Mouse (Mus musculus) liver, postnatal 0 days (tissue): ENCODE measurements around the gene Ehbp1l1. TPM values are rescaled to one million over a fixed set of nuclear protein-coding genes. Genes with fewer than 3 reads are reported as not detected.

Experiments used
- ATAC-seq: fragments of 200-750 bp; cut with Nextera tagmentation; 2 replicates; pipeline ENCODE4 v1.8.0; 2017; ENCODE audit warnings: mild to moderate bottlenecking, moderate library complexity
- DNase-seq: peaks from one replicate; pipeline ENCODE4 v3.0.0-alpha.2; 2016
- H3K27ac ChIP-seq: fragments of 300-500 bp; sonication (generic); 2 replicates; pipeline ENCODE4 v1.5.1; 2014; ENCODE audit warnings: antibody characterized with exemption, moderate library complexity, mild to moderate bottlenecking, low read depth
- H3K27me3 ChIP-seq: fragments of 300-500 bp; sonication (generic); 2 replicates; pipeline ENCODE4 v1.6.1; 2014; ENCODE audit warnings: low read length, control low read depth, mixed read lengths; ENCODE audit not compliant: insufficient read depth
- H3K36me3 ChIP-seq: fragments of 300-500 bp; sonication (generic); replicated peaks from 2 replicates; pipeline ENCODE4 v1.6.1; 2014; ENCODE audit warnings: mild to moderate bottlenecking, control low read depth, low read length, moderate library complexity, mixed read lengths; ENCODE audit not compliant: insufficient read depth
- H3K4me1 ChIP-seq: fragments of 300-500 bp; sonication (generic); 2 replicates; pipeline ENCODE4 v1.6.1; 2014; ENCODE audit warnings: antibody characterized with exemption, mild to moderate bottlenecking, control low read depth; ENCODE audit not compliant: insufficient read depth
- H3K4me2 ChIP-seq: fragments of 300-500 bp; sonication (generic); 2 replicates; pipeline ENCODE4 v1.6.1; 2014; ENCODE audit warnings: low read depth, mild to moderate bottlenecking, low read length, moderate library complexity, mixed read lengths
- H3K4me3 ChIP-seq: fragments of 300-500 bp; sonication (generic); 2 replicates; pipeline ENCODE4 v1.5.1; 2014; ENCODE audit warnings: low read depth, low read length
- H3K9ac ChIP-seq: fragments of 300-500 bp; sonication (generic); replicated peaks from 2 replicates; pipeline ENCODE4 v1.6.1; 2014; ENCODE audit warnings: mild to moderate bottlenecking, moderate library complexity
- H3K9me3 ChIP-seq: fragments of 300-500 bp; sonication (generic); 2 replicates; pipeline ENCODE4 v1.6.1; 2016; ENCODE audit warnings: mild to moderate bottlenecking, control low read depth, low read length, mixed read lengths
- CTCF ChIP-seq: sonication (generic); IDR thresholded peaks from 2 replicates; pipeline ENCODE4 v1.5.1; 2016; ENCODE audit warnings: antibody characterized with exemption, low read depth
- EP300 ChIP-seq: IDR thresholded peaks from 2 replicates; pipeline ENCODE4 v1.6.1; 2016; ENCODE audit warnings: antibody characterized with exemption, low read depth, mild to moderate bottlenecking
- WGBS: fragments of 180-500 bp; shearing (Covaris S2); extraction: QIAGEN DNeasy Blood & Tissue Kit; methylation state at CpG from one replicate; pipeline ENCODE4 v1.1.7; 2014; ENCODE audit not compliant: insufficient replicate concordance; 5-methylcytosine and 5-hydroxymethylcytosine counted together
- polyA plus RNA-seq: library from polyadenylated mRNA; unstranded; fragments of >200 nt; fragmentation: Nextera tagmentation; extraction: Ambion mirVana; gene quantifications from 2 replicates; pipeline ENCODE4 v1.2.1, GENCODE M21; 2015

Ehbp1l1 gene
- polyA plus RNA-seq: 38.5 and 42.5 TPM in 2 replicates

DNA sequence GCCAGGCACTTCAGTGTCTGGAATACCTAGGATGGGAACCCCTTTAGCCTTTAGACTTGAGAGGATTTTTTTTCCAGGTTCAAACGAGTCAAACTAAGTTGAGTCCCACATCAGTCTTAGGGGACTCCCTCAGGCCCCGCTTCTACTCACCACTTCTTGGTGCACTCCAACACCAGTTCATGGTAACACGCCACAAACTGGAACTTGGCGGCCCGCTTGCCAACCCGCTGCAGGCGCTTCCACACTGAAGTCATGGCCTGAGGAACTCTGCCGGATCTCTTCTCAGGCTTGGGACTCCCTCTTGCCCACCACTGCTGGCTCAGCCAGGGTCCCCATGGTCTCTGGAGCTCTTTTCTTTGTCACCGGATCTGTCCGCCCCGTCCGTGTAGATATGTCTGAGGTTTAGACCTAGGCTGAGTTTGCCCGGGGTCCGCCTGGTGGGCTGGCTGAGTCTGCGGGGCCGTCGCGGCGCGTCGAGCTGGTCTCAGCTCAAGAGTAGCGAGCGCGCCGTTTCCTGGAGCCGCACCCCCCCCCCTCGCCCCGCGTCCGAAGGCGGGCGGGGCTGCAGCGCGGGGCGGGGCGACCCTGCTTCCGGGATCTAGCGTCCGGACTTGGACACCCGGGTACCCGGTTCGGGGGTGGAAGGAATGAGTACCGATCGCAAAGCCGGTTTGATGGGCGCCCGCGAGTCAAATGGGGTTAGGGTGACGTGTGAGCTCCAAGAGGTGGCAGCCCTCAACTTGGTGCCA lies at the start of gene Ehbp1l1:
Gene Ehbp1l1 (minus strand): TSS at position 551 of the 749 bp plus-strand sequence.
- peak within 1 kb of the TSS; percentile 84 for H3K4me3 ChIP-seq
- peak; percentile 90 for DNase-seq
- H3K9ac ChIP-seq: peak within 1 kb of the TSS; percentile 88
- peak within 1 kb of the TSS; percentile 91 for H3K4me2 ChIP-seq
- 5% methylated on average over 49 of the region's 49 CpGs for WGBS
- peaks cover 20% of the 10 kb centered on the region for H3K36me3 ChIP-seq
- no peaks in the 10 kb centered on the region for H3K27me3 ChIP-seq
- peak within 1 kb of the TSS; percentile 92 for H3K27ac ChIP-seq
- peak; percentile 40 for ATAC-seq
- peaks cover 32% of the 10 kb centered on the region for H3K4me1 ChIP-seq
- no peaks in the 10 kb centered on the region for H3K9me3 ChIP-seq
- TF ChIP-seq EP300 (no peak), CTCF (no peak)

- Histone ChIP-seq H3K27ac (peak within 1 kb of the TSS; percentile 83), H3K9ac (peak within 1 kb of the TSS; percentile 84), H3K36me3 (peaks cover 16% of the 10 kb centered on the region), H3K4me3 (peak within 1 kb of the TSS; percentile 76), H3K4me1 (peaks cover 8% of the 10 kb centered on the region), H3K4me2 (peak within 1 kb of the TSS; percentile 92), H3K9me3 (no peaks in the 10 kb centered on the region), H3K27me3 (no peaks in the 10 kb centered on the region)
- peak; percentile 98 for ATAC-seq
- DNase-seq: peak; percentile 98
- WGBS: under 1% methylated on average over 60 of the region's 64 CpGs
- TF ChIP-seq EP300 (no peak), CTCF (no peak)
These were observed 45.1 kb upstream of the Ehbp1l1 start, which contains the start of gene Scyl1 for GRCm38 (mm10) chr19:5770925-5771860. Gene Scyl1, minus strand, starts transcription at chr19:5771419.

- Histone ChIP-seq H3K4me3 (peak overlapping the region; percentile 76), H3K4me1 (peaks cover 8% of the 10 kb centered on the region), H3K27ac (peak overlapping the region; percentile 83), H3K9ac (peak overlapping the region; percentile 84), H3K27me3 (no peaks in the 10 kb centered on the region), H3K36me3 (peaks cover 24% of the 10 kb centered on the region), H3K9me3 (no peaks in the 10 kb centered on the region), H3K4me2 (peak overlapping the region; percentile 92)
- 41% methylated on average over 9 of the region's 9 CpGs for WGBS
- no peak for DNase-seq
- no peak for ATAC-seq
- TF ChIP-seq CTCF: no peak
- TF ChIP-seq EP300: no peak
These were observed 44.2 kb upstream of the Ehbp1l1 start for GRCm38 (mm10) chr19:5770311-5770710.

DNA sequence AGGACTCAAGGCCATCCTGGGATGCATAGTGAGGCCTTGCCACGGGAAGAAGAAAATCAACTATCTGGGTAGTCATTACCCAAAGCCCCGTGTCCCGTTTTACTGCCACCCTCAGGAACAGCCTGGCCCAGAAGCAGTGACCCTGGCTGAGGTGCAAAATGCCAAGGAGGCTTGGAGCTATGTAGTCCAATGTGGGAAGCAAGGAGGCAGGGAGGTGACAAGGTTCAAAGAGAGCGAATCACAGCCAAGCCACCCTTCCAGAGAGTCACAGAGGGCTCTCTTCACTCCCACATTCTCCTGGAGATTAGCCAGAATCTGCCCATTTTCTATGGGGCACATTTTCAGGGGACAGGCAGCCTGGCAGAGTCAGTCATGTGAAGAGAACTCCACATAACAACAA lies 41.2 kb upstream of the Ehbp1l1 start:
- Histone ChIP-seq H3K4me3 (no peak overlapping the region), H3K36me3 (peaks cover 47% of the 10 kb centered on the region), H3K9me3 (no peaks in the 10 kb centered on the region), H3K9ac (no peak overlapping the region), H3K4me2 (no peak overlapping the region), H3K27me3 (no peaks in the 10 kb centered on the region), H3K4me1 (peaks cover 8% of the 10 kb centered on the region), H3K27ac (no peak overlapping the region)
- ATAC-seq (no peak), DNase-seq (no peak)
- 87% methylated on average over 4 of the region's 4 CpGs for WGBS
- TF ChIP-seq EP300 (no peak), CTCF (no peak)

DNA sequence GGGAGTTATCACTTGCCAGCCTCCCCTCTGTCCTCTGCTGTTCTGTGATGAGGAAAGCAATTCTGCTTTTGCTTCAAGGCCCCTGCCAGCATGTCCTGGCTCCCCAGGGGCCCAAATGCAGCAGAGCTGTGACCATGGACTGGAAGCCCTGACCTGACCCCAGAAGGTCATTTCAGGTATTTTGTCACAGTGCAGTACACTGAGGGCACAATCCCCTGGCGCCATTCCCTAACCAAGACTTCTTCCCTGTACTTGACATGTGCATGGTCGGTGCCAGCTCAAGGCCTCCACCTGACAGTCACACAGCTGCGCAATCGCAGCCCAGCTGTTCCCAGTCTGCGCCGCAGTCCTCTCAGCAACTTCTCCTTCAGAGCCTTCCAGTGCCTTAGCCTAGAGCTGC lies 37.0 kb upstream of the Ehbp1l1 start:
- no peak overlapping the region for H3K4me2 ChIP-seq
- H3K27me3 ChIP-seq: no peaks in the 10 kb centered on the region
- no peak overlapping the region for H3K27ac ChIP-seq
- ATAC-seq (no peak), DNase-seq (no peak)
- TF ChIP-seq EP300: no peak
- TF ChIP-seq CTCF: no peak
- H3K4me3 ChIP-seq: no peak overlapping the region
- H3K9me3 ChIP-seq: no peaks in the 10 kb centered on the region
- H3K9ac ChIP-seq: no peak overlapping the region
- H3K36me3 ChIP-seq: peaks cover 75% of the 10 kb centered on the region
- WGBS: 90% methylated on average over 6 of the region's 6 CpGs
- H3K4me1 ChIP-seq: no peaks in the 10 kb centered on the region
